Mouse (Mus musculus) forebrain, postnatal 0 days (tissue): Measurements from ENCODE around the gene Abtb1. TPM values are rescaled to one million over a fixed set of nuclear protein-coding genes. Genes with fewer than 3 reads are reported as not detected.

Experiments used
- ATAC-seq: fragments of 200-750 bp; cut with Nextera tagmentation; 2 replicates; pipeline ENCODE4 v1.8.0; 2017; ENCODE audit warnings: mild to moderate bottlenecking, moderate library complexity
- DNase-seq: peaks from one replicate; pipeline ENCODE4 v3.0.0-alpha.2; 2015
- H3K27ac ChIP-seq: fragments of 300-500 bp; sonication (generic); 2 replicates; pipeline ENCODE4 v1.5.1; 2014; ENCODE audit warnings: low read depth, mild to moderate bottlenecking, antibody characterized with exemption, low read length, moderate library complexity, mixed read lengths
- H3K27me3 ChIP-seq: fragments of 300-500 bp; sonication (generic); 2 replicates; pipeline ENCODE4 v1.6.1; 2014; ENCODE audit warnings: mild to moderate bottlenecking, low read length, mixed read lengths; ENCODE audit not compliant: insufficient read depth
- H3K36me3 ChIP-seq: fragments of 300-500 bp; sonication (generic); 2 replicates; pipeline ENCODE4 v1.6.1; 2014; ENCODE audit warnings: mild to moderate bottlenecking, moderate library complexity; ENCODE audit not compliant: insufficient read depth
- H3K4me1 ChIP-seq: fragments of 300-500 bp; sonication (generic); 2 replicates; pipeline ENCODE4 v1.6.1; 2014; ENCODE audit warnings: antibody characterized with exemption; ENCODE audit not compliant: insufficient read depth
- H3K4me2 ChIP-seq: fragments of 300-500 bp; sonication (generic); 2 replicates; pipeline ENCODE4 v1.6.1; 2014; ENCODE audit warnings: low read depth, mild to moderate bottlenecking, moderate library complexity
- H3K4me3 ChIP-seq: fragments of 300-500 bp; sonication (generic); 2 replicates; pipeline ENCODE4 v1.5.1; 2014; ENCODE audit warnings: low read depth, low read length, mixed read lengths
- H3K9ac ChIP-seq: fragments of 300-500 bp; sonication (generic); 2 replicates; pipeline ENCODE4 v1.6.1; 2014; ENCODE audit warnings: mild to moderate bottlenecking
- H3K9me3 ChIP-seq: fragments of 300-500 bp; sonication (generic); 2 replicates; pipeline ENCODE4 v1.6.1; 2016; ENCODE audit warnings: low read length
- CTCF ChIP-seq: sonication (generic); IDR thresholded peaks from 2 replicates; pipeline ENCODE4 v1.5.1; 2016; ENCODE audit warnings: antibody characterized with exemption, control low read depth, low read depth
- WGBS: fragments of 180-500 bp; shearing (Covaris S2); extraction: QIAGEN DNeasy Blood & Tissue Kit; methylation state at CpG from one replicate; pipeline ENCODE4 v1.1.7; 2014; 5-methylcytosine and 5-hydroxymethylcytosine counted together
- polyA plus RNA-seq: library from polyadenylated mRNA; unstranded; fragments of >200 nt; fragmentation: Nextera tagmentation; extraction: Ambion mirVana; gene quantifications from 2 replicates; pipeline ENCODE4 v1.2.1, GENCODE M21; 2015
- total RNA-seq: library from RNA; depleted of rRNA; stranded (reverse); fragments of >200 nt; gene quantifications from 2 replicates; pipeline ENCODE4 v1.2.3, GENCODE M21; 2014

The Abtb1 gene
- total and polyA plus RNA-seq, 2 experiments from 2014 or later, result 30.4 to 50.5 TPM

GRCm38 (mm10) chr6:88824183-88824582 lies 17.6 kb downstream of the Abtb1 start:
- H3K9ac ChIP-seq, result no peak overlapping the region
- no peak for TF ChIP-seq CTCF
- no peaks in the 10 kb centered on the region for H3K36me3 ChIP-seq
- no peak overlapping the region for H3K4me2 ChIP-seq
- H3K4me1 ChIP-seq, result 0 out of 2 replicates have a peak, but pooled peaks cover 5% of the 10 kb centered on the region
- DNase-seq (no peak), ATAC-seq (no peak)
- 51% methylated on average over 7 of the region's 7 CpGs for WGBS
- no peaks in the 10 kb centered on the region for H3K9me3 ChIP-seq
- no peaks in the 10 kb centered on the region for H3K27me3 ChIP-seq
- no peak overlapping the region for H3K4me3 ChIP-seq
- H3K27ac ChIP-seq, result no peak overlapping the region

- whole genome bisulfite sequencing, result 67% methylated on average over 11 of the region's 11 CpGs
- Histone ChIP-seq H3K36me3 (no peaks in the 10 kb centered on the region), H3K9ac (no peak overlapping the region), H3K9me3 (no peaks in the 10 kb centered on the region), H3K4me1 (no peaks in the 10 kb centered on the region), H3K27ac (no peak overlapping the region), H3K4me3 (no peak overlapping the region), H3K27me3 (no peaks in the 10 kb centered on the region), H3K4me2 (no peak overlapping the region)
- ATAC-seq, result peak; percentile 30; the same call in 1 of the 2 replicates
- no peak for DNase-seq
- TF ChIP-seq CTCF, result no peak
These were observed 19.9 kb downstream of the Abtb1 start for GRCm38 (mm10) chr6:88821901-88822300.

GRCm38 (mm10) chr6:88821294-88821693 lies 20.5 kb downstream of the Abtb1 start:
- H3K36me3 ChIP-seq, result no peaks in the 10 kb centered on the region
- H3K4me2 ChIP-seq, result no peak overlapping the region
- DNase-seq (no peak), ATAC-seq (no peak)
- no peak for TF ChIP-seq CTCF
- no peak overlapping the region for H3K4me3 ChIP-seq
- H3K9ac ChIP-seq, result no peak overlapping the region
- 92% methylated on average over 6 of the region's 6 CpGs for WGBS
- no peak overlapping the region for H3K27ac ChIP-seq
- H3K9me3 ChIP-seq, result no peaks in the 10 kb centered on the region
- H3K4me1 ChIP-seq, result no peaks in the 10 kb centered on the region
- H3K27me3 ChIP-seq, result no peaks in the 10 kb centered on the region

GRCm38 (mm10) chr6:88820853-88821252 lies 20.9 kb downstream of the Abtb1 start:
- no peak for TF ChIP-seq CTCF
- no peaks in the 10 kb centered on the region for H3K9me3 ChIP-seq
- DNase-seq (no peak), ATAC-seq (no peak)
- H3K4me3 ChIP-seq, result no peak overlapping the region
- H3K4me1 ChIP-seq, result no peaks in the 10 kb centered on the region
- no peak overlapping the region for H3K27ac ChIP-seq
- 66% methylated on average over 3 of the region's 3 CpGs for WGBS
- H3K36me3 ChIP-seq, result no peaks in the 10 kb centered on the region
- H3K4me2 ChIP-seq, result no peak overlapping the region
- no peaks in the 10 kb centered on the region for H3K27me3 ChIP-seq
- H3K9ac ChIP-seq, result no peak overlapping the region

- Histone ChIP-seq H3K36me3 (no peaks in the 10 kb centered on the region), H3K4me1 (0 out of 2 replicates have a peak, but pooled peaks cover 2% of the 10 kb centered on the region), H3K4me2 (no peak overlapping the region), H3K27me3 (no peaks in the 10 kb centered on the region), H3K4me3 (no peak overlapping the region), H3K9me3 (no peaks in the 10 kb centered on the region), H3K27ac (no peak overlapping the region), H3K9ac (no peak overlapping the region)
- TF ChIP-seq CTCF, result no peak
- ATAC-seq (no peak), DNase-seq (no peak)
- 79% methylated on average over 3 of the region's 3 CpGs for WGBS
These were observed 24.9 kb downstream of the Abtb1 start for GRCm38 (mm10) chr6:88816913-88817312.

GRCm38 (mm10) chr6:88815489-88815888 lies 26.3 kb downstream of the Abtb1 start:
- DNase-seq (no peak), ATAC-seq (no peak)
- TF ChIP-seq CTCF, result no peak
- Histone ChIP-seq H3K27ac (no peak overlapping the region), H3K4me2 (no peak overlapping the region), H3K9ac (no peak overlapping the region), H3K36me3 (no peaks in the 10 kb centered on the region), H3K4me3 (no peak overlapping the region), H3K27me3 (no peaks in the 10 kb centered on the region), H3K4me1 (0 out of 2 replicates have a peak, but pooled peaks cover 2% of the 10 kb centered on the region), H3K9me3 (no peaks in the 10 kb centered on the region)
- 82% methylated on average over 3 of the region's 3 CpGs for WGBS

GRCm38 (mm10) chr6:88815036-88815435 lies 26.7 kb downstream of the Abtb1 start:
- Histone ChIP-seq H3K9ac (no peak overlapping the region), H3K4me3 (no peak overlapping the region), H3K9me3 (no peaks in the 10 kb centered on the region), H3K27ac (no peak overlapping the region), H3K36me3 (no peaks in the 10 kb centered on the region), H3K4me1 (0 out of 2 replicates have a peak, but pooled peaks cover 2% of the 10 kb centered on the region), H3K4me2 (no peak overlapping the region), H3K27me3 (no peaks in the 10 kb centered on the region)
- WGBS, result 63% methylated on average over 3 of the region's 3 CpGs
- DNase-seq, result no peak
- peak; percentile 30 for TF ChIP-seq CTCF
- peak; percentile 67 for ATAC-seq
